Mouse (Mus musculus): ENCODE data around the gene Pde6d. TPM values are rescaled to one million over a fixed set of nuclear protein-coding genes. Genes with fewer than 3 reads are reported as not detected.

Gene Pde6d
- polyA plus RNA-seq, 1 experiment from 2014 or later, result 115 TPM

GRCm38 (mm10) chr1:86496340-86496739 is 86.1 kb downstream of the Pde6d start:
- Histone ChIP-seq H3K36me3 (no peaks in the 10 kb centered on the region), H3K9ac (no peak overlapping the region), H3K4me2 (no peak overlapping the region), H3K4me1 (replicated peaks) (peaks cover 20% of the 10 kb centered on the region), H3K27me3 (no peaks in the 10 kb centered on the region), H3K4me3 (no peak overlapping the region), H3K9me3 (no peaks in the 10 kb centered on the region), H3K27ac (replicated peaks) (no peak overlapping the region)
- WGBS, result 100% methylated on average over 4 of the region's 4 CpGs
- no peak for ATAC-seq (ENCODE audit: low FRiP score, low read depth)

GRCm38 (mm10) chr1:86493783-86494182 is 88.6 kb downstream of the Pde6d start:
- H3K4me1 ChIP-seq (replicated peaks), result peaks cover 22% of the 10 kb centered on the region

More at GRCm38 (mm10) chr1:86493783-86494182, 88.6 kb downstream of the Pde6d start:
- H3K4me2 ChIP-seq, result no peak overlapping the region
- no peaks in the 10 kb centered on the region for H3K9me3 ChIP-seq
- H3K27me3 ChIP-seq, result no peaks in the 10 kb centered on the region
- ATAC-seq (ENCODE audit: low FRiP score, low read depth), result no peak
- H3K9ac ChIP-seq, result no peak overlapping the region
- H3K4me3 ChIP-seq, result no peak overlapping the region
- H3K27ac ChIP-seq (replicated peaks), result no peak overlapping the region
- no peaks in the 10 kb centered on the region for H3K36me3 ChIP-seq
- 90% methylated on average over 3 of the region's 3 CpGs for WGBS

Other genes with a start within 250 kb of the Pde6d start
- gene Ncl, start 223.2 kb downstream of the Pde6d start, polyA plus RNA-seq (2015; fragmentation: Nextera tagmentation; extraction: Ambion mirVana), result 202 and 210 TPM in 2 replicates
- 0.19 and 0.25 TPM in 2 replicates for gene Nmur1, start 156.4 kb downstream of the Pde6d start, polyA plus RNA-seq (2015; fragmentation: Nextera tagmentation; extraction: Ambion mirVana)
- not detected in 2 replicates for gene Tex44, start 156.3 kb downstream of the Pde6d start, polyA plus RNA-seq (2015; fragmentation: Nextera tagmentation; extraction: Ambion mirVana)
- gene Ptma, start 55.9 kb downstream of the Pde6d start, polyA plus RNA-seq (2015; fragmentation: Nextera tagmentation; extraction: Ambion mirVana), result 1,392 and 1,427 TPM in 2 replicates
- gene Cops7b, start 275 bp upstream of the Pde6d start, polyA plus RNA-seq (2015; fragmentation: Nextera tagmentation; extraction: Ambion mirVana), result 56.5 and 63.9 TPM in 2 replicates
- gene Nppc, start 87.9 kb upstream of the Pde6d start, polyA plus RNA-seq (2015; fragmentation: Nextera tagmentation; extraction: Ambion mirVana), result 18.6 and 24.8 TPM in 2 replicates
- gene Dis3l2, start 121.2 kb upstream of the Pde6d start, polyA plus RNA-seq (2015; fragmentation: Nextera tagmentation; extraction: Ambion mirVana), result 38.1 and 38.9 TPM in 2 replicates